Mouse (Mus musculus) heart, embryonic 10.5 days (tissue): ENCODE results near the gene Olfml3. TPM values are rescaled to one million over a fixed set of nuclear protein-coding genes. Genes with fewer than 3 reads are reported as not detected.

ENCODE experiments used
- DNase-seq: peaks from one replicate; pipeline ENCODE4 v3.0.0-alpha.2; 2017; ENCODE audit warnings: low spot score
- H3K27ac ChIP-seq: fragments of 300-500 bp; sonication (generic); 2 replicates; pipeline ENCODE4 v1.5.1; 2016; ENCODE audit warnings: mild to moderate bottlenecking
- H3K27me3 ChIP-seq: fragments of 300-500 bp; sonication (generic); 2 replicates; pipeline ENCODE4 v1.6.1; 2016; ENCODE audit warnings: mild to moderate bottlenecking; ENCODE audit not compliant: poor library complexity, insufficient read depth, severe bottlenecking
- H3K36me3 ChIP-seq: fragments of 300-500 bp; sonication (generic); 2 replicates; pipeline ENCODE4 v1.6.1; 2016; ENCODE audit warnings: mild to moderate bottlenecking, moderate library complexity
- H3K4me1 ChIP-seq: fragments of 300-500 bp; sonication (generic); 2 replicates; pipeline ENCODE4 v1.6.1; 2016; ENCODE audit warnings: mild to moderate bottlenecking
- H3K4me3 ChIP-seq: fragments of 300-500 bp; sonication (generic); 2 replicates; pipeline ENCODE4 v1.5.1; 2016; ENCODE audit warnings: mild to moderate bottlenecking, moderate library complexity
- H3K9me3 ChIP-seq: fragments of 300-500 bp; sonication (generic); 2 replicates; pipeline ENCODE4 v1.6.1; 2016; ENCODE audit warnings: mild to moderate bottlenecking, moderate library complexity
- WGBS: fragments of 180-500 bp; shearing (Covaris S2); methylation state at CpG from one replicate; pipeline ENCODE4 v1.1.7; 2016; 5-methylcytosine and 5-hydroxymethylcytosine counted together
- polyA plus RNA-seq: library from polyadenylated mRNA; unstranded; fragments of >200 nt; fragmentation: Nextera tagmentation; extraction: Ambion mirVana; gene quantifications from 2 replicates; pipeline ENCODE4 v1.2.1, GENCODE M21; 2016

Gene Olfml3
- polyA plus RNA-seq, result 14.1 and 15.4 TPM in 2 replicates

GRCm38 (mm10) chr3:103737778-103738571 lies at the start of gene Olfml3:
TSS of gene Olfml3 (minus strand) at chr3:103738001.
- H3K9me3 ChIP-seq, result no peaks in the 10 kb centered on the region
- whole genome bisulfite sequencing, result under 1% methylated on average over 18 of the region's 18 CpGs
- no peaks in the 10 kb centered on the region for H3K27me3 ChIP-seq
- H3K4me3 ChIP-seq, result peak within 1 kb of the TSS; percentile 53
- peaks cover 60% of the 10 kb centered on the region for H3K4me1 ChIP-seq
- peaks cover 7% of the 10 kb centered on the region; the same call in 1 of the 2 replicates for H3K36me3 ChIP-seq
- peak; percentile 97 for DNase-seq
- H3K27ac ChIP-seq, result peak within 1 kb of the TSS; percentile 87

DNA sequence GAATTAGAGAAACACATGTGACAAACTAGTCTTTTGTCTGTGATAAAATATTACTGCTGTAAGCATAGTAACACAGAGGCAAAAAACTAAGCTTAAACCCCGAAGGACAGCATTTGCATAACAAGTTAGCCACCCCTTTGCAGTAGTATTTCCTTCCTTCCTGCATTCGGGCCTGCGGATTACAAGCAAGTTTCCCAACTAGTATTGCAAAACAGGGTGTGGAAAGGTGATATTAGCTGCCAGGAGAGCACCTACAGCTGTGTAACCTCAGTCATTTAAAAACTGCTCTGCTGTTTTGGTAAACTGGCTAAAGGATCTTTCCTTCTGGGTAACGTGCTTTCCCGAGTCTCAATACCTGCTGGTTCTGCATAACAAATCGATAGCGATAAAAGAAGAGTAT lies 49.4 kb upstream of the Olfml3 start:
- H3K27me3 ChIP-seq, result no peaks in the 10 kb centered on the region
- no peaks in the 10 kb centered on the region for H3K9me3 ChIP-seq
- H3K36me3 ChIP-seq, result no peaks in the 10 kb centered on the region
- DNase-seq, result no peak
- no peak overlapping the region for H3K4me3 ChIP-seq
- no peak overlapping the region for H3K27ac ChIP-seq
- H3K4me1 ChIP-seq, result peaks cover 24% of the 10 kb centered on the region
- WGBS, result 73% methylated on average over 7 of the region's 7 CpGs

- no peak overlapping the region for H3K27ac ChIP-seq
- 86% methylated on average over 4 of the region's 4 CpGs for WGBS
- H3K4me1 ChIP-seq, result peaks cover 22% of the 10 kb centered on the region
- DNase-seq, result no peak
- H3K36me3 ChIP-seq, result peaks cover 1% of the 10 kb centered on the region
- H3K4me3 ChIP-seq, result no peak overlapping the region
- H3K27me3 ChIP-seq, result no peaks in the 10 kb centered on the region
- H3K9me3 ChIP-seq, result no peaks in the 10 kb centered on the region
These were observed 45.2 kb upstream of the Olfml3 start for GRCm38 (mm10) chr3:103782844-103783609.

DNA sequence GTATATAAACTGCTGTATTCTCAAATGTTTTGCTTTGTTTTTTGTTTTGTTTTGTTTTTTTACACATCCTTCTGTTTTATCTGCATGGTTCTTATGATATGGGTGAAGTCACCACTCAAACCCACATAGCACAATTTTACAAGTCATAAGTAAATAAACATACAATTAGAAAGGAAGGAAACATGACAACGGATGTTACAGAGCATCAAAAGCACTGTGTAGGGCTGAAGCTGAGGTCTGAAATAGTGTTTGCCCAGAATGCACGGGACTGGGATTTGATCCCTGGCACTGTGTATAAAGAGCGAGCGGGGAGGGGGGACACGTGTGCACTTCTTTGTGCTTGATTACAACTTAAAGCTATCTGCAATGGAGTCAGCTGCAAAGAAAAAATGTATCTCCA lies 43.0 kb upstream of the Olfml3 start:
- no peak for DNase-seq
- no peaks in the 10 kb centered on the region for H3K9me3 ChIP-seq
- H3K27me3 ChIP-seq, result no peaks in the 10 kb centered on the region
- H3K4me3 ChIP-seq, result no peak overlapping the region
- H3K4me1 ChIP-seq, result peaks cover 21% of the 10 kb centered on the region
- 74% methylated on average over 5 of the region's 5 CpGs for WGBS
- H3K27ac ChIP-seq, result no peak overlapping the region
- peaks cover 15% of the 10 kb centered on the region for H3K36me3 ChIP-seq

DNA sequence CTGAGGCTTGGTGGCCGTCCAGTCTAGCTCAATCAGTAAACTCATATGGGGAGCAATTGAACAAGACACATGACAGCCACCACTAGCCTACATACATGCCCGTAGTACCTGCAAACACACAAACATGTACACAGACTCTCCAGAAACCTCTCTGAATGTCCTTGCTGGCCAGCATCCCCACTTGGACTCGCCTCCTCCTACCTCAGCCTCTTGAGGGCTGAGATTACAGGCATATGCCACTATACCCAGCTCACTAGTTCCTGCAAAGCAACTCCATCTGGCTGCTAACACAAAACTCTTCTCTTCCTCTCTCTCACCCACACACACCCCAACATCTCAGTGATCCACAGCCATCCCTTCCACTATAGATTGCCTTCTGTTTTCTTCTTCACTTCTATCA lies 42.5 kb upstream of the Olfml3 start:
- H3K4me1 ChIP-seq, result peaks cover 16% of the 10 kb centered on the region
- H3K4me3 ChIP-seq, result no peak overlapping the region
- H3K36me3 ChIP-seq, result peaks cover 18% of the 10 kb centered on the region
- no peaks in the 10 kb centered on the region for H3K9me3 ChIP-seq
- no peak overlapping the region for H3K27ac ChIP-seq
- 83% methylated on average over 3 of the region's 3 CpGs for WGBS
- no peak for DNase-seq
- H3K27me3 ChIP-seq, result no peaks in the 10 kb centered on the region

DNA sequence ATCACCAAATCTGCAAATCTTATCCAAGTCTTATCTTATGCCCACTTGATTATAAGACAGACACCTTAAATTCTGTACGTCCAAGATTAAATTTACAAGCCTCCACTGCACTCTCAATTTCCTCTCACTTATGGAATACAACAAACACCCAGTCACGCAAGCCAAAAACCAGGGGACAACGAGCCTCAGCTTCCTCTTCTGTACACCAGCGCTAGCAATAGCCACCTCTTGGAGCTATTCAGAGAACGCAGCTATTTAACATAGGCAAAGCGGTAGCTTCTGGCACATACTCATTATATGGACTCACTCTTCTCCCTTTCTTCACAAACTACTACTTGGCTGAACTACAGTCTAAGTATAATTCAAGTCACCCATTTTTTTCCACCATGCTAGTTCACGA lies 41.4 kb upstream of the Olfml3 start:
- Histone ChIP-seq H3K4me1 (peaks cover 14% of the 10 kb centered on the region), H3K36me3 (peaks cover 21% of the 10 kb centered on the region), H3K27me3 (no peaks in the 10 kb centered on the region), H3K4me3 (no peak overlapping the region), H3K27ac (no peak overlapping the region), H3K9me3 (no peaks in the 10 kb centered on the region)
- DNase-seq, result no peak
- WGBS, result 88% methylated on average over 7 of the region's 7 CpGs

DNA sequence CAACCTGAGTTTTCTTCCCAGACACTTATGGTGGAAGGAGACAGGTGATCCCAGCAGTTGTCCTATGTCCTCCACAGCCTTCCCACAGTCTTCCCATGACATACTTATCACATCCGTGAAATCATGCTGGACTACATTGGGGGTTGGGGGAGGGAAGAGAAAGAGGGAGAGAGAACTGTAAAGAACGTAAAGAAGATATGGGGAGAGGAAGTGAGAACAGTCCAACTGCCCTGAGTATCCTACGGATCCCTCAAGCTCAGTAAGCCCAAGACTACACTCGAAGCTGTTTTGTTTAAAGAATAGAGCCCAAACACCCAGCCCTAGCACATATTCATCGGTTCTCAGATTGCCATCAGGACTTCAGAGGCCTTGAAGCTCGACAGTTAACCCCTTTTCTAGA lies 40.9 kb upstream of the Olfml3 start:
- Histone ChIP-seq H3K9me3 (no peaks in the 10 kb centered on the region), H3K27ac (no peak overlapping the region), H3K4me3 (no peak overlapping the region), H3K4me1 (peaks cover 9% of the 10 kb centered on the region), H3K36me3 (peaks cover 25% of the 10 kb centered on the region), H3K27me3 (no peaks in the 10 kb centered on the region)
- no peak for DNase-seq
- WGBS, result 80% methylated on average over 6 of the region's 6 CpGs

DNA sequence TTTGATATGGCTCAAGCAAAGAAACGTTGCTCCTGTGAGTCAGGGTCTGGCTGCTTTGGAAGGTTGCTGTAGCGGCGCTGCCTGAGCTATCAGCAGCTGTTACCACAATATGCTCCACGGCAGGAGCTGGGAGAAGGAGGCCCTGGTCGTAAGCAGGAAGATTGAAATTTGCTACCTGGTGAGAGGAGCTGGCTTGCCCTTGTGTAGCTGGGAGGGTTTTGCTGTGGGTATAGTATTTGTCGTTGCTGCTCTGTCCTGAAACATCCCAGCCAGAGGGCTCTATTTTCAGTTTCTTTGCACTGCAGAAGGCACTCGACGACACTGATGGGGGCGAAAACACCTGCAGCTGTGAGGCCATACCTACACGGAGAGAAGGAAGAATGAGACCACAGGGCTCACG lies 40.1 kb upstream of the Olfml3 start:
- WGBS, result 88% methylated on average over 11 of the region's 11 CpGs
- no peak for DNase-seq
- Histone ChIP-seq H3K27me3 (no peaks in the 10 kb centered on the region), H3K36me3 (peaks cover 25% of the 10 kb centered on the region), H3K4me1 (peaks cover 9% of the 10 kb centered on the region), H3K4me3 (no peak overlapping the region), H3K27ac (no peak overlapping the region), H3K9me3 (no peaks in the 10 kb centered on the region)

GRCm38 (mm10) chr3:103774009-103774408 lies 36.2 kb upstream of the Olfml3 start:
- DNase-seq, result no peak
- Histone ChIP-seq H3K4me1 (peaks cover 16% of the 10 kb centered on the region; the same call in 1 of the 2 replicates), H3K9me3 (no peaks in the 10 kb centered on the region), H3K4me3 (no peak overlapping the region), H3K27me3 (no peaks in the 10 kb centered on the region), H3K36me3 (peaks cover 36% of the 10 kb centered on the region), H3K27ac (no peak overlapping the region)
- 94% methylated on average over 15 of the region's 15 CpGs for WGBS

GRCm38 (mm10) chr3:103773508-103773907 lies 35.7 kb upstream of the Olfml3 start:
- 87% methylated on average over 3 of the region's 3 CpGs for WGBS
- Histone ChIP-seq H3K9me3 (no peaks in the 10 kb centered on the region), H3K27ac (peak overlapping the region; percentile 62; the same call in 1 of the 2 replicates), H3K36me3 (peaks cover 40% of the 10 kb centered on the region), H3K4me1 (peaks cover 18% of the 10 kb centered on the region; the same call in 1 of the 2 replicates), H3K4me3 (no peak overlapping the region), H3K27me3 (no peaks in the 10 kb centered on the region)
- no peak for DNase-seq

DNA sequence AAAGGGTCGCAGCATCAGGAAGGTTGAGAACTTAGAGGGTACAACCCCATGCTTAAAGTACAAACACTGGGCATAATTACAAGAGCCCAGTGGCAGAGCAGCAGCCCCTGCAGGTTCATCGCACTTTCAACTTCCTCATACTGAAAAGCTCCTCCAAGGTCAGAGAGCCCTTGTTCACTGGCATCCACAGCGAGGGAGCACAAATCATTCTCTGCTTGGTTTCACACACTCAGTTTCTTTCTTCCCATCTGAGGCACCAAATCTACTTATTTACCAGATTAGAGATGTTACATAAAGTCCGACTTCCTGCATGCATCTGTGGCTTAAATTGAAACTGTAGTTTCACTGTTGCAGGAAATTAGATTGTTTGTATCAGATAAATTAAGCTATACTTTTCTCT lies 35.0 kb upstream of the Olfml3 start:
- 70% methylated on average over 4 of the region's 4 CpGs for WGBS
- H3K36me3 ChIP-seq, result peaks cover 43% of the 10 kb centered on the region
- H3K27me3 ChIP-seq, result no peaks in the 10 kb centered on the region
- DNase-seq, result no peak
- no peak overlapping the region for H3K4me3 ChIP-seq
- H3K4me1 ChIP-seq, result peaks cover 18% of the 10 kb centered on the region; the same call in 1 of the 2 replicates
- H3K27ac ChIP-seq, result peak overlapping the region; percentile 62; the same call in 1 of the 2 replicates
- no peaks in the 10 kb centered on the region for H3K9me3 ChIP-seq

- Histone ChIP-seq H3K4me1 (peaks cover 18% of the 10 kb centered on the region; the same call in 1 of the 2 replicates), H3K9me3 (no peaks in the 10 kb centered on the region), H3K27me3 (no peaks in the 10 kb centered on the region), H3K27ac (peak overlapping the region; percentile 56; the same call in 1 of the 2 replicates), H3K36me3 (peaks cover 31% of the 10 kb centered on the region), H3K4me3 (no peak overlapping the region)
- 70% methylated on average over 9 of the region's 9 CpGs for WGBS
- DNase-seq, result no peak
These were observed 33.8 kb upstream of the Olfml3 start for GRCm38 (mm10) chr3:103771531-103772130.

- WGBS, result 74% methylated on average over 3 of the region's 3 CpGs
- Histone ChIP-seq H3K4me1 (peaks cover 8% of the 10 kb centered on the region; the same call in 1 of the 2 replicates), H3K27me3 (no peaks in the 10 kb centered on the region), H3K36me3 (peaks cover 46% of the 10 kb centered on the region), H3K4me3 (no peak overlapping the region), H3K27ac (no peak overlapping the region), H3K9me3 (no peaks in the 10 kb centered on the region)
- no peak for DNase-seq
These were observed 29.0 kb upstream of the Olfml3 start for GRCm38 (mm10) chr3:103766789-103767188.
